Mouse (Mus musculus) limb, embryonic 14.5 days (tissue): ENCODE results near the gene Hils1. TPM values are rescaled to one million over a fixed set of nuclear protein-coding genes. Genes with fewer than 3 reads are reported as not detected.

ENCODE experiments used
- ATAC-seq: fragments of 200-750 bp; cut with Nextera tagmentation; 2 replicates; pipeline ENCODE4 v1.8.0; 2017; ENCODE audit warnings: low read depth, moderate number of reproducible peaks, moderate TSS enrichment; ENCODE audit not compliant: low FRiP score
- DNase-seq: peaks from one replicate; pipeline ENCODE4 v3.0.0-alpha.2; 2015; ENCODE audit warnings: low spot score
- H3K27ac ChIP-seq: fragments of 300-500 bp; sonication (generic); replicated peaks from 2 replicates; pipeline ENCODE4 v1.5.1; 2014; ENCODE audit warnings: low read depth, mild to moderate bottlenecking, low read length, moderate library complexity, mixed read lengths
- H3K27me3 ChIP-seq: fragments of 300-500 bp; sonication (generic); 2 replicates; pipeline ENCODE4 v1.6.1; 2014; ENCODE audit warnings: low read length, mixed read lengths; ENCODE audit not compliant: control insufficient read depth, insufficient read depth
- H3K36me3 ChIP-seq: fragments of 300-500 bp; sonication (generic); 2 replicates; pipeline ENCODE4 v1.6.1; 2014; ENCODE audit warnings: mild to moderate bottlenecking, low read length, moderate library complexity, mixed read lengths; ENCODE audit not compliant: control insufficient read depth, insufficient read depth
- H3K4me1 ChIP-seq: fragments of 300-500 bp; sonication (generic); 2 replicates; pipeline ENCODE4 v1.6.1; 2014; ENCODE audit warnings: antibody characterized with exemption, low read length, mixed read lengths; ENCODE audit not compliant: control insufficient read depth, insufficient read depth
- H3K4me2 ChIP-seq: fragments of 300-500 bp; sonication (generic); replicated peaks from 2 replicates; pipeline ENCODE4 v1.6.1; 2014; ENCODE audit warnings: low read depth, mild to moderate bottlenecking, low read length, moderate library complexity; ENCODE audit not compliant: severe bottlenecking
- H3K4me3 ChIP-seq: fragments of 300-500 bp; sonication (generic); replicated peaks from 2 replicates; pipeline ENCODE4 v1.5.1; 2014; ENCODE audit warnings: low read length
- H3K9ac ChIP-seq: fragments of 300-500 bp; sonication (generic); 2 replicates; pipeline ENCODE4 v1.6.1; 2014; ENCODE audit warnings: mild to moderate bottlenecking, low read depth, low read length, moderate library complexity; ENCODE audit not compliant: severe bottlenecking
- H3K9me3 ChIP-seq: fragments of 300-500 bp; sonication (generic); 2 replicates; pipeline ENCODE4 v1.6.1; 2016; ENCODE audit warnings: low read length; ENCODE audit not compliant: control insufficient read depth
- POLR2A ChIP-seq: fragments of 200-500 bp; IDR thresholded peaks from 2 replicates; pipeline ENCODE4 v1.8.0; 2012; ENCODE audit warnings: inconsistent platforms, mild to moderate bottlenecking, moderate library complexity, borderline replicate concordance; ENCODE audit not compliant: insufficient read depth, insufficient read length; ENCODE audit errors: extremely low read depth
- WGBS: fragments of 180-500 bp; shearing (Covaris S2); extraction: QIAGEN DNeasy Blood & Tissue Kit; methylation state at CpG from one replicate; pipeline ENCODE4 v1.1.7; 2014; 5-methylcytosine and 5-hydroxymethylcytosine counted together
- polyA plus RNA-seq, 2 experiments: library from polyadenylated mRNA; depleted of rRNA in 1 of 2; stranded (reverse) in 1 of 2; unstranded in 1 of 2; fragments of >200 nt; fragmentation: Nextera tagmentation in 1 of 2; extraction: Ambion mirVana in 1 of 2; gene quantifications; 2 replicates each; pipeline versions ENCODE4 v1.2.1 to v1.2.3; 2012 to 2014

The Hils1 gene
- polyA plus RNA-seq, 2 experiments, result 0.29 to 0.58 TPM

DNA sequence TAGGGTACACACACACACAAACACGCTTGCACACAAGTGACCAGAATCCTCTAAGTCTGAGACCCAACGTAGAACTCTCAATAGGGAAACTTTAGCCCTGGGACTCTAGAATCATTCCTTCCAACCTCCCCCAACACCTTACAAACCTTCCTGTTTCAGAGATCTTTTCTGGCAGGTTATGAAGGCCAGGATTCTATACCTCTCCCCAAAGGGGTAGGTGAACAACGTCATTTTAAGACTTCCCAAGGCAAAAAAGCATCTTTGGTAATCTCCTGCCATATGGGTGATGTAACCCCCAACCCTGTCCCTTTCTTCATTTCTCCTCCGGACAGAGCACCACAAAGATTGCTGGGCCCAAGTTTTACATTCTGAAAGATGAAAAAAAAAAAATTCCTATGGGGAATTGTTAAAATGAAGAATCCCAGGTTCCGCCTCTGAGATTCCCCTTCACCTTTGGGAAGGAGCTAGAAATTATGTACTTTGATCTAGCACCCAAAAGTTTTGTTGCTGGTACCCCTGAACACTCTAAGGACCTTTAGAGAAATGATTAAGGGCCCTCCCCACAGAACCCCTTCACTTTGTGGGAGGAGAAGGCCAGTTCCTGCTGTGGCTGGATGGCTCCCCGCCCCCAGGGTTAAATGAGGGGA is 22.8 kb downstream of the Hils1 start:
- H3K9ac ChIP-seq, result peak overlapping the region; percentile 82
- H3K27ac ChIP-seq, result peak overlapping the region; percentile 88
- H3K9me3 ChIP-seq, result no peaks in the 10 kb centered on the region
- H3K4me1 ChIP-seq, result peaks cover 59% of the 10 kb centered on the region
- ATAC-seq (peak; percentile 0; the same call in 1 of the 2 replicates), DNase-seq (no peak)
- WGBS, result 42% methylated on average over 6 of the region's 6 CpGs
- H3K4me2 ChIP-seq, result peak overlapping the region; percentile 100
- H3K27me3 ChIP-seq, result no peaks in the 10 kb centered on the region
- 0 out of 2 replicates have a peak, but pooled peaks cover 9% of the 10 kb centered on the region for H3K36me3 ChIP-seq
- TF ChIP-seq POLR2A, result no peak
- H3K4me3 ChIP-seq, result peak overlapping the region; percentile 87

DNA sequence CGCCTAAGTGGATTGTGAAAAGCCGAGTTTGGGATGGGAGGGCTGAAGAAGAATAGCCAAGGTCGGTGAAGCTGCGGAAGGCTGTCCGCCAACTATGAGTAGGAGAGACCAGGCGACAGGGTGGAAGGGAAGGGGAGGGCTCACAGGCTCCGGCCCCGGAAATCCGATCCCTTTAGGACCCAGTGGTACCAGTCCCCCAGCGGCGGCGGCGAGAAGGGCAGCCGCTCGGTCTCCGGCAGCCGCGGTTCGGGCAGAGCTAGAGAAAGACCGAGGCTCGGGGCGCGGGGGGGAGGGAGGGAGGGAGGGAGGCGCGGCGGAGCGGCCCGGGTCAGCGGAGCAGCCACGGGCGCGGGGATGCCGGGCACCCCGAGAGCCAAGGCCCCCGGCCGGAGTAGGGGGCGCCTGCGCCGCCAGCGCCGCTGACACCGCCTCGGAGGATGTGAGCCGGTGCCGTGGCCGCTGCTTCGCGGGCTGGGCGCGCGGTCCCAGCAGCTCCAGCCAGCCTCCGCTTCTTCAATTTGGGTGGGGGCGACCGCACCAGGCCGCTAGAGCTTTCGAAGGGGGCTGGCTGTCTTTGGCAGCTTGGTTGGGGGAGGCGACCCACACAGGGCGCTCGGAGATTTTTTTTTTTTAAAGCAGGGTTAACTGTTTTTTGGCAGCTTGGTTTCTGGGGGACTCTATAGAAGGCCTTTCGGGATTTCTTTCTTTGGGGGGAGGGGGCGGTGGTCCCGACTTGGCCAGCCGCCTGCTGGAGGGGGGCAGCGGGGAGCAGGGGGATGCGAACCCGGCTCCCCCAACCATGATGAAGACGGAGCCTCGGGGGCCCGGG is 23.6 kb downstream of the Hils1 start, which contains the start of gene Ppp1r9b:
Gene Ppp1r9b, plus strand, starts transcription at position 287 of the 829 bp plus-strand sequence.
- WGBS, result under 1% methylated on average over 48 of the region's 69 CpGs
- peaks cover 63% of the 10 kb centered on the region for H3K4me1 ChIP-seq
- H3K27me3 ChIP-seq, result no peaks in the 10 kb centered on the region
- ATAC-seq (peak; percentile 82), DNase-seq (peak; percentile 91)
- peak within 1 kb of the TSS; percentile 88 for H3K27ac ChIP-seq
- peak within 1 kb of the TSS; percentile 100 for H3K4me2 ChIP-seq
- no peaks in the 10 kb centered on the region for H3K9me3 ChIP-seq
- H3K9ac ChIP-seq, result peak within 1 kb of the TSS; percentile 82
- peaks cover 16% of the 10 kb centered on the region; the same call in 1 of the 2 replicates for H3K36me3 ChIP-seq
- peak within 1 kb of the TSS; percentile 87 for H3K4me3 ChIP-seq
- no peak for TF ChIP-seq POLR2A

DNA sequence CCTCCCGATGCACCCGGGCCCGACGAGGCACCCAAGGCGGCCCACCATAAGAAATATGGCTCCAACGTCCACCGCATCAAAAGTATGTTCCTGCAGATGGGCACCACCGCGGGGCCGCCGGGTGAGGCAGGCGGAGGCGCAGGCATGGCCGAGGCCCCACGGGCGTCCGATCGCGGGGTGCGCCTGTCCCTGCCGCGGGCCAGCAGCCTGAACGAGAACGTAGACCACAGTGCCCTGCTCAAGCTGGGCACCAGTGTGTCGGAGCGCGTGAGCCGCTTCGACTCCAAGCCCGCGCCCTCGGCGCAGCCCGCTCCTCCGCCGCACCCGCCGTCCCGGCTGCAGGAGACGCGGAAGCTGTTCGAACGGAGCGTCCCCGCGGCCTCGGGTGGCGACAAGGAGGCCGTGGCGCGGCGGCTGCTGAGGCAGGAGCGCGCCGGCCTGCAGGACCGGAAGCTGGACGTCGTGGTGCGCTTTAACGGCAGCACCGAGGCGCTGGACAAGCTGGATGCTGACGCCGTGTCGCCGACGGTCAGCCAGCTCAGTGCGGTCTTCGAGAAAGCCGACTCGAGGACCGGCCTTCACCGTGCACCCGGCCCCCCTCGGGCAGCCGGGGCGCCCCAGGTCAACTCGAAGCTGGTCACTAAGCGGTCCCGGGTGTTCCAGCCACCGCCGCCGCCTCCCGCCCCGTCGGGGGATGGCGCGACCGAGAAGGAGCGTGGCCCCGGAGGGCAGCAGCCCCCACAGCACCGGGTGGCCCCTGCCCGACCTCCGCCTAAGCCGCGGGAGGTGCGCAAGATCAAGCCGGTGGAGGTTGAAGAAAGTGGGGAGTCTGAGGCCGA is 24.5 kb downstream of the Hils1 start:
- TF ChIP-seq POLR2A, result no peak
- ATAC-seq (no peak), DNase-seq (no peak)
- peaks cover 63% of the 10 kb centered on the region for H3K4me1 ChIP-seq
- under 1% methylated on average over 78 of the region's 99 CpGs for whole genome bisulfite sequencing
- H3K4me3 ChIP-seq, result peak overlapping the region; percentile 87
- H3K27me3 ChIP-seq, result no peaks in the 10 kb centered on the region
- H3K4me2 ChIP-seq, result peak overlapping the region; percentile 100
- H3K36me3 ChIP-seq, result peaks cover 25% of the 10 kb centered on the region
- H3K27ac ChIP-seq, result peak overlapping the region; percentile 88
- no peaks in the 10 kb centered on the region for H3K9me3 ChIP-seq
- H3K9ac ChIP-seq, result peak overlapping the region; percentile 82

DNA sequence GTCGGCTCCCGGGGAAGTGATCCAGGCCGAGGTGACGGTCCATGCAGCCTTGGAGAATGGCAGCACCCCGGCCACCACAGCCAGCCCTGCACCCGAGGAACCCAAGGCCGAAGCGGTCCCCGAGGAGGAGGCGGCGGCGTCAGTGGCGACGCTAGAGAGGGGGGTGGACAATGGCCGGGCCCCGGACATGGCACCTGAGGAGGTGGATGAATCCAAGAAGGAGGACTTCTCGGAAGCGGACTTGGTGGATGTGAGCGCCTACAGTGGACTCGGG is 25.0 kb downstream of the Hils1 start:
- peaks cover 62% of the 10 kb centered on the region for H3K4me1 ChIP-seq
- DNase-seq, result no peak
- no peak for ATAC-seq
- H3K27ac ChIP-seq, result peak overlapping the region; percentile 41; the same call in 1 of the 2 replicates
- no peak for TF ChIP-seq POLR2A
- peak overlapping the region; percentile 87 for H3K4me3 ChIP-seq
- H3K27me3 ChIP-seq, result no peaks in the 10 kb centered on the region
- peaks cover 31% of the 10 kb centered on the region for H3K36me3 ChIP-seq
- peak overlapping the region; percentile 100 for H3K4me2 ChIP-seq
- peak overlapping the region; percentile 82 for H3K9ac ChIP-seq
- no peaks in the 10 kb centered on the region for H3K9me3 ChIP-seq
- whole genome bisulfite sequencing, result 2% methylated on average over 20 of the region's 20 CpGs
